Mouse (Mus musculus): ENCODE measurements around the gene Sh3kbp1. TPM values are rescaled to one million over a fixed set of nuclear protein-coding genes. Genes with fewer than 3 reads are reported as not detected.

Gene Sh3kbp1
- total and polyA plus RNA-seq, 3 experiments: 18.6 to 37.7 TPM; not detected in 1

DNA sequence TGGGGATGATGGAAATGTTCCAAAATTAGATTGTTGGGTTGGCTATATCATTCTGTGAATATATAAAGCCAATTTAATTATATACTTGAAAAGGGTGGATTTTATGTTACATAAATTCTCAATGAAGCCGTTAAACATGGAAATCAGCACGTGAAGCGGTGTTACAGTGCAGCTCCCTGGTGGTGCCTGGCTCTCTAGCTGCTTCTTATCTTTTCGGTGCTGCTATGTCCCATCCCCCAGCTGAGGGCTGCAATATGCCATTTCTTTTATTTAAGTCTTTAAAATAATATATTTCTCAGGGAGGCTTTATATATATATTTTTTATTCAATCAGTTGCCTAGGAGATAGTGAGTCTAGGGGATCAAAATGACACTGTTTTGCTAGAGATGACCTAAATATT, 148.0 kb downstream of the Sh3kbp1 start:
- Histone ChIP-seq H3K9ac (ENCODE audit: control insufficient read depth, low read depth, low read length, poor library complexity, severe bottlenecking) (no peak overlapping the region), H3K79me2 (ENCODE audit: control insufficient read depth, insufficient read depth, low read length, poor library complexity) (no peaks in the 10 kb centered on the region), H3K4me1 (ENCODE audit: control insufficient read depth in 1 of 2, insufficient read depth in 2 of 2, low read length in 2 of 2) (no peaks in the 10 kb centered on the region), H3K27me3 (ENCODE audit: control insufficient read depth in 1 of 2, insufficient read depth in 2 of 2, low read length in 2 of 2) (no peaks in the 10 kb centered on the region), H3K4me3 (ENCODE audit: control insufficient read depth in 1 of 2, insufficient read depth in 1 of 2, low read depth in 2 of 2, low read length in 2 of 2) (no peak overlapping the region), H3K36me3 (ENCODE audit: control insufficient read depth in 1 of 2, insufficient read depth in 2 of 2, low read length in 2 of 2) (no peaks in the 10 kb centered on the region), H3K27ac (ENCODE audit: control insufficient read depth, low read depth, low read length) (no peak overlapping the region), H3K9me3 (replicated peaks; ENCODE audit: insufficient read depth, low read length) (no peaks in the 10 kb centered on the region)
- no peak for DNase-seq (ENCODE audit: low read depth, low spot score)
- no peak for TF ChIP-seq POLR2AphosphoS5 (IDR thresholded peaks at IDR 0.05; ENCODE audit: borderline replicate concordance, low read depth, low read length)
- no peak for TF ChIP-seq CHD1 (IDR thresholded peaks at IDR 0.05; ENCODE audit: low read depth, low read length)
- no peak for TF ChIP-seq EP300 (IDR thresholded peaks at IDR 0.05; ENCODE audit: low read depth in 1 of 2, low read length in 2 of 2)
- TF ChIP-seq USF2 (IDR thresholded peaks at IDR 0.05; ENCODE audit: borderline replicate concordance in 1 of 2, insufficient read depth in 1 of 2, low read depth in 1 of 2, low read length in 2 of 2): no peak
- no peak for TF ChIP-seq ZNF384 (IDR thresholded peaks at IDR 0.05; ENCODE audit: low read depth, low read length)
- no peak for TF ChIP-seq UBTF (IDR thresholded peaks at IDR 0.05; ENCODE audit: borderline replicate concordance, insufficient read depth, low read depth, low read length)

DNA sequence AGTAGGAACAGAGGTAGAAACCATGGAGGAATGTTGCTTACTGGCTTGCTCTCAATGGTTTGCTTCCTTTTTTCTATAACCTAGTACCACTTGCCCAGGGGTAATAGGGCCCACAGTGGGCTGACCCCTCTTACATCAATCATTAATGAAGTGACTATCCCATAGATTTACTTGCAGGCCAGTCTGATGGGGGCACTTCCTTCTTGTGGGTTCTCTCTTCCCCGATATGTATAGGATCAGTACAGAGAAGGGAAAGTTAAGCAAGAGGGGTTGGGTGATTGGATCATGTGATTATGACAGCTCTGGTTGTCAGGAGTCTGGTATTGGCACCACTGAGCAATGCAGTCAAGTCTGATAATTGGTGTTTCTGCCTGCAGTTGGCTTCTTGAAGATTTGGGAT, 151.7 kb downstream of the Sh3kbp1 start:
- H3K79me2 ChIP-seq (ENCODE audit: control insufficient read depth, insufficient read depth, low read length, poor library complexity): no peaks in the 10 kb centered on the region
- H3K4me1 ChIP-seq (ENCODE audit: control insufficient read depth in 1 of 2, insufficient read depth in 2 of 2, low read length in 2 of 2): no peaks in the 10 kb centered on the region
- H3K4me3 ChIP-seq (ENCODE audit: control insufficient read depth in 1 of 2, insufficient read depth in 1 of 2, low read depth in 2 of 2, low read length in 2 of 2): no peak overlapping the region
- H3K27ac ChIP-seq (ENCODE audit: control insufficient read depth, low read depth, low read length): no peak overlapping the region
- TF ChIP-seq EP300 (IDR thresholded peaks at IDR 0.05; ENCODE audit: low read depth in 1 of 2, low read length in 2 of 2): no peak
- no peak for TF ChIP-seq MXI1 (IDR thresholded peaks at IDR 0.05; ENCODE audit: low read depth, low read length)
- no peak for TF ChIP-seq KAT2A (conservative IDR thresholded peaks at IDR 0.05; ENCODE audit: low read depth, low read length)
- TF ChIP-seq ZKSCAN1 (IDR thresholded peaks at IDR 0.05; ENCODE audit: low read depth, low read length): no peak
- no peak for TF ChIP-seq BHLHE40 (IDR thresholded peaks at IDR 0.05; ENCODE audit: borderline replicate concordance, low read depth, low read length)
- TF ChIP-seq MYB (IDR thresholded peaks at IDR 0.05; ENCODE audit: low read depth, low read length): no peak
- no peak for TF ChIP-seq USF1 (IDR thresholded peaks at IDR 0.05; ENCODE audit: low read depth, low read length)
- no peak for TF ChIP-seq ZC3H11A (IDR thresholded peaks at IDR 0.05; ENCODE audit: low read depth, low read length)
- no peaks in the 10 kb centered on the region for H3K36me3 ChIP-seq (ENCODE audit: control insufficient read depth in 1 of 2, insufficient read depth in 2 of 2, low read length in 2 of 2)
- no peaks in the 10 kb centered on the region for H3K9me3 ChIP-seq (replicated peaks; ENCODE audit: insufficient read depth, low read length)
- H3K9ac ChIP-seq (ENCODE audit: control insufficient read depth, low read depth, low read length, poor library complexity, severe bottlenecking): no peak overlapping the region
- H3K27me3 ChIP-seq (ENCODE audit: control insufficient read depth in 1 of 2, insufficient read depth in 2 of 2, low read length in 2 of 2): no peaks in the 10 kb centered on the region
- no peak for DNase-seq (ENCODE audit: low read depth, low spot score)

DNA sequence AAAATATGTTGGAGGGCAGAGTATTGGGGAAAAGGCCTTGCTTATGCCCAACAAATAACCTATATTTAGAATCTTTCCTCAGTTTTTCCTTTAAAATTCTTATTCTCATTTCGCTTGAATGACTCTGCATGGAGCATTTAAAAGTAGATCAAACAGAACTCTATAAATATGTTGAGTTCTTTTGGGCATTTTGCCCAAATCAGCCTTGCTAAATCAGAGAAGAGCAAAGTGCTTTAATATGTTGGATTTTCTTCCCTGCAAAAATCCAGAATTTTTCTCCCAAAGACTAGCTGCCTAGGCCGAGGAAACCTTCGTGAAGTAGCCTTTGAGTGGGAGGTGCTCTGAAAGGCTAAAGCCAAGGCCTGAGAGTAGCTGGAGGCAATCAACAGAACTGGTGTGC, 163.4 kb downstream of the Sh3kbp1 start:
- H3K36me3 ChIP-seq (ENCODE audit: control insufficient read depth in 1 of 2, insufficient read depth in 2 of 2, low read length in 2 of 2): peaks cover 0 to 3% of the 10 kb centered on the region in 2 experiments; a peak in 3 of 4 replicates
- peaks cover 0 to 3% of the 10 kb centered on the region in 2 experiments; a peak in 1 of 4 replicates for H3K4me1 ChIP-seq (ENCODE audit: control insufficient read depth in 1 of 2, insufficient read depth in 2 of 2, low read length in 2 of 2)
- H3K27me3 ChIP-seq (ENCODE audit: control insufficient read depth in 1 of 2, insufficient read depth in 2 of 2, low read length in 2 of 2): no peaks in the 10 kb centered on the region
- no peak for TF ChIP-seq SIN3A (IDR thresholded peaks at IDR 0.05; ENCODE audit: low read length)
- TF ChIP-seq NELFE (IDR thresholded peaks at IDR 0.05; ENCODE audit: low read depth, low read length): no peak
- TF ChIP-seq MYB (IDR thresholded peaks at IDR 0.05; ENCODE audit: low read depth, low read length): no peak
- TF ChIP-seq USF1 (IDR thresholded peaks at IDR 0.05; ENCODE audit: low read depth, low read length): no peak
- no peak for TF ChIP-seq POLR2AphosphoS5 (IDR thresholded peaks at IDR 0.05; ENCODE audit: borderline replicate concordance, low read depth, low read length)
- TF ChIP-seq NRF1 (IDR thresholded peaks at IDR 0.05; ENCODE audit: insufficient read depth, low read depth, low read length, poor library complexity, severe bottlenecking): no peak
- no peak for TF ChIP-seq TCF12 (IDR thresholded peaks at IDR 0.05; ENCODE audit: low read depth, low read length)
- TF ChIP-seq MAX (IDR thresholded peaks at IDR 0.05; ENCODE audit: low read length): no peak
- no peak for TF ChIP-seq CHD2 (IDR thresholded peaks at IDR 0.05; ENCODE audit: low read length)
- no peak for TF ChIP-seq RCOR1 (IDR thresholded peaks at IDR 0.05; ENCODE audit: low read depth, low read length)
- no peak for TF ChIP-seq GABPA (IDR thresholded peaks at IDR 0.05; ENCODE audit: low read depth, low read length)
- no peak for TF ChIP-seq UBTF (IDR thresholded peaks at IDR 0.05; ENCODE audit: borderline replicate concordance, insufficient read depth, low read depth, low read length)
- no peak for TF ChIP-seq ETS1 (IDR thresholded peaks at IDR 0.05; ENCODE audit: low read depth, low read length)
- TF ChIP-seq TAL1 (IDR thresholded peaks at IDR 0.05; ENCODE audit: low read length): no peak
- no peak for TF ChIP-seq ZKSCAN1 (IDR thresholded peaks at IDR 0.05; ENCODE audit: low read depth, low read length)
- TF ChIP-seq CHD1 (IDR thresholded peaks at IDR 0.05; ENCODE audit: low read depth, low read length): no peak
- TF ChIP-seq SMC3 (IDR thresholded peaks at IDR 0.05; ENCODE audit: low read depth, low read length): no peak
- TF ChIP-seq EP300 (IDR thresholded peaks at IDR 0.05; ENCODE audit: low read depth in 1 of 2, low read length in 2 of 2): no peak
- H3K27ac ChIP-seq (ENCODE audit: control insufficient read depth, low read depth, low read length): no peak overlapping the region
- H3K9ac ChIP-seq (ENCODE audit: control insufficient read depth, low read depth, low read length, poor library complexity, severe bottlenecking): no peak overlapping the region
- no peaks in the 10 kb centered on the region for H3K9me3 ChIP-seq (replicated peaks; ENCODE audit: insufficient read depth, low read length)
- H3K4me3 ChIP-seq (ENCODE audit: control insufficient read depth in 1 of 2, insufficient read depth in 1 of 2, low read depth in 2 of 2, low read length in 2 of 2): no peak overlapping the region
- H3K79me2 ChIP-seq (ENCODE audit: control insufficient read depth, insufficient read depth, low read length, poor library complexity): no peaks in the 10 kb centered on the region
- DNase-seq (ENCODE audit: low read depth, low spot score): no peak
